Mouse (Mus musculus): ENCODE data around the gene Fcgr3.

The Fcgr3 gene

GRCm38 (mm10) chr1:171018737-171019136 is 46.0 kb downstream of the Fcgr3 start, which contains the start of gene Fcgr4:
Gene Fcgr4, plus strand, starts transcription at chr1:171018920.
- in situ Hi-C loops (cut with MboI; ENCODE audit: unreplicated experiment in 2 of 2), result loop anchor here (10.0 to 25.0 kb wide), 3 partner anchors 219 to 381 kb away; partner anchors contain the start of genes Apoa2 (in 1 of the 2), Fcer1g (in 1 of the 2) and Olfml2b (in 1 of the 2)

- in situ Hi-C loops (cut with MboI; ENCODE audit: unreplicated experiment in 2 of 2), result loop anchor here (10.0 to 25.0 kb wide), 3 partner anchors 220 to 380 kb away; partner anchors contain the start of genes Apoa2 (in 1 of the 2), Fcer1g (in 1 of the 2) and Olfml2b (in 1 of the 2)
Observed at GRCm38 (mm10) chr1:171017468-171018158, 47.1 kb downstream of the Fcgr3 start.

DNA sequence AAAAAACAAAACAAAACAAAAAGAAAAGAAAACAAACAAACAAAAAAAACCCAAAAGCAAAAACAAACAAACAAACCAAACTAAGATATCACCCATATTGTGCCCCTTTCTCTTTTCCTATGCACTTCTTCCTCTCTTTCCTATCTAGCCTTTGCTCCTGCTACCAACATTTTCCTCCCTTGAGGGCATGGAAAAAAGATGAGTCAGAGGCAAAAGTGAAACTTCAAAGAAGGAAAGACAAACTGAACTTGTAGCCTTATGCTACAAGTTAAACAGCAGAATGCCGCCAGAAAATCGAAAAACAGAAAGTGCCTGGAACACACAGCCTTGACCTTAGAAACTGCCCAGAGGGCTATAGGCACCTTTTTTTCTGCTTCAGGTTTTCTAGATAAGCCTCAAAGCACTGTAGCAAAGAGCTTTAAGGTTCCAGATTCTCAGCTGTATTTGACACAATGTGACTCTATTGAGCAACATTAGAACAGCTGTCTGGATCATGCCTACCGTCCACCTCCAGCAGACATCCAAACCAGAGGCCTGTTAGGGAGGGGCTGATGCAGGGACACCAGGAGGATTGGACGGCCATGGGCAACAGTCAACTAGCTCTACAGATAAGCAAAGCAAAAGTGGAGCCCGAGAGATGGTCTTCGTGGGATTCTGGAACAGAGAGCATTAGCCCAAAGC is 47.9 kb downstream of the Fcgr3 start:
- in situ Hi-C loops (cut with MboI; ENCODE audit: unreplicated experiment in 2 of 2), result loop anchor here (10.0 to 25.0 kb wide), 3 partner anchors 220 to 380 kb away; partner anchors contain the start of genes Apoa2 (in 1 of the 2), Fcer1g (in 1 of the 2) and Olfml2b (in 1 of the 2)

GRCm38 (mm10) chr1:171011733-171012132 is 53.0 kb downstream of the Fcgr3 start:
- in situ Hi-C loops (cut with MboI; ENCODE audit: unreplicated experiment in 2 of 2), result loop anchor here (10.0 to 25.0 kb wide), 3 partner anchors 226 to 374 kb away; partner anchors contain the start of genes Apoa2 (in 1 of the 2), Fcer1g (in 1 of the 2) and Olfml2b (in 1 of the 2)

DNA sequence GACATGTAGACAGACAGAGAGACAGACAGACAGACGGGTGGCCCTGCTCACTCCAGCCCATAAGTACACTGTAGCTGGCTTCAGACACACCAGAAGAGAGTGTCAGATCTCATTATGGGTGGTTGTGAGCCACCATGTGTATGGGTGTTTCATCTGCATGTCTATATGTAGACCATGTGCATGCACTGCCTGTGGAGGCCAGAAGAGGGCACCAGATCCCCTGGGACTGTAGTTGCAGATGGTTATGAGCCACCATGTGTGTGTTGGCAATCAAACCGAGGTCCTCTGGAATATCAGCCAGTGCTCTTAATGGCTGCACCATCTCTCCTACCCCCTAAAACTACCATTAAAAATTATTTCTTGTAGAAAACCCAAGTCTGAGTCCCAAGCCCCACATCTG is 57.8 kb downstream of the Fcgr3 start:
- in situ Hi-C loops (cut with MboI; ENCODE audit: unreplicated experiment in 2 of 2), result loop anchor here in 1 of 2 experiments (25.0 kb wide), 2 partner anchors 230 to 370 kb away; partner anchors contain the start of genes Apoa2, Fcer1g and Olfml2b

DNA sequence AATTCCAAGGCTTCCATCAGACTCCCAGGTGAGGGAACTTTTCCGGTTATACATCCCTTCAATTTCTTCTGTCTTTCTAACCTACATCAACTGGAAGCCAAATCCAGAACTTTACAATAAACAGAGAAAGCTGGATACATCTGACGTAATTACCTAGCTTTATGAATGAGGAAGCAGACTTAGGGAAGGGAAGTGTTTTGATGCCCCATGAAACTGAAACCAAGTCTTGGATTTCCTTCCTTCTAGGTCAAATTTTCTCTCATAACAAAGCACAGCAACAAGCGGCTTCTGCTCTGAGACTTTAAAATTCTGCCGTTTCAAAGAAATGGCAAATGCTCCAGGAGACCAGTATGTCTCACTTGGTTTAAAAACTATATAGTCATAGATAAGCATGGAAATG is 58.4 kb downstream of the Fcgr3 start:
- in situ Hi-C loops (cut with MboI; ENCODE audit: unreplicated experiment in 2 of 2), result loop anchor here in 1 of 2 experiments (25.0 kb wide), 2 partner anchors 231 to 369 kb away; partner anchors contain the start of genes Apoa2, Fcer1g and Olfml2b

DNA sequence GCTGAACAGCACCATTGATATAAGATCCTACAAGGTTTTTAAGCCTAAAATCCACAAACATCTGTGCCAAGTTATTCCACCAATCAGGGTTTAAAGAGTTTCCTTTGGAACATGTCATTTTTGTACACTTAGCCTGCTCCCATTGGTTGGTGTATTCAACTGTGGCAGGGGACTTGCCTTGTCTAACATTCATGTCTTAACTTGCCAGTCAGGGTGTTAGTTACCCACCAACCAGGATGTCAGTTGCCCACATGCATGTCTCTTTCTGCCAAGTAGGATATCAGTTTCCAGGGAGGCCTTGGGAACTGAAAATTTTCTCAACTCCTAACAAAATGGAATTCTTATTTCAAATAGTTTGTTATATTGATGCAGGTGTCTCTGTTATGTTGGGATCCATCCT is 59.1 kb downstream of the Fcgr3 start:
- in situ Hi-C loops (cut with MboI; ENCODE audit: unreplicated experiment in 2 of 2), result loop anchor here in 1 of 2 experiments (25.0 kb wide), 2 partner anchors 232 to 368 kb away; partner anchors contain the start of genes Apoa2, Fcer1g and Olfml2b

DNA sequence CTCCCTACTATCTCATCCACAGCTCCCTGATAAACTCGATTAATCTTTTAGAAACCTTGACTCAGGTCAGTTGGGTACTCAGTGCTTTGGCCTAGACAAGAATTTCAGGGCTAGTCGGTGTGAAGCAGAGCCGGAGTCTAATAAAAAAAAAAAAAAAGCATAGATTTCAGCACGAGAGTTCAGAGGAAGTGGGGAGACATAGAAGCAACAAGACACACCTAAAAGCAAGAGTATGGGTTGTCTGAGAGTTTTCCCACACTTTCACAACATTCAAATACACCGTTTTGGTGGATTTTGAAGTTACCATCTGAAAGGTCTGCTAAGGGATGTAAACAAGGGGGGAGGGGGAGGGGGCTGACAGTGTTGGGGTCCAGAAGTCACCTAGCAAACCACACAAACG is 59.7 kb downstream of the Fcgr3 start:
- in situ Hi-C loops (cut with MboI; ENCODE audit: unreplicated experiment in 2 of 2), result loop anchor here in 1 of 2 experiments (25.0 kb wide), 2 partner anchors 232 to 368 kb away; partner anchors contain the start of genes Apoa2, Fcer1g and Olfml2b

Measured in v-Abl transformed pro-B cells (cell line).